Mouse (Mus musculus) embryo, embryonic 11.5 days (tissue): ENCODE measurements around the gene Akap6.

ENCODE experiments used
- DNase-seq: peaks from one replicate; pipeline ENCODE4 v3.0.0-alpha.2; 2012; ENCODE audit warnings: low read depth, low spot score

Gene Akap6

DNA sequence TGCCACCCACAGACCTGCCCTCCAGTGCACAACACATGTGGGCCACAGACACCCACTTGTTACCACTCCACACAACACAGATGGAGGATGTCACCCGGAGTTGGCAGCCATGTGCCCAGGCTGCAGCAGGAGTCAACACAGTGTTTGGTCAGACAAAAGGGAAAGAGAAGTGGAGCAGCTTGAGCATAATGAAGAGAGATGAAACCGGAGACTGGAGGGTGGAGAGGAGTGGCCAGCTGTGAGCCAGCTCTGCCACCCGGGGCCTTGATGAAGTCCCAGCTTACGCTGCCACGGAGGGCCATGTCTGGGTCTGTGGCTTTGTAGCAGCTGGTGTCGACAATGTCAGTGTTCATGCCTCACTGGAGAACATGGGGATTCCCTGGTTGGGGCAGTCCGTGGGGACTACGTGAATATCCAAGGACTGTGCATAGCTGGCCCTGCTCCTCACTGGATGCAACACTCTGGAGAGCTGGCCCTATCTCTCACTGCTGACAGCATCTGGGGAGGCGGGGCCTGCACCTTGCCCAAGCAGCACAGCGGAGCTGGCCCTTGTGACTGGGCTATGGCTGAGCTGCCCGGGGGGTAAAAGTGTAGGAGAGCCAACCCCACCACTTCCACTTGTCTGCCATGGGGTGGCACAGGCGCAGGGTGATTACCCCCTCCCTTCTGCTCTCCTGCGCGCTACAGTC is 148.8 kb downstream of the Akap6 start:
- DNase-seq = no peak

DNA sequence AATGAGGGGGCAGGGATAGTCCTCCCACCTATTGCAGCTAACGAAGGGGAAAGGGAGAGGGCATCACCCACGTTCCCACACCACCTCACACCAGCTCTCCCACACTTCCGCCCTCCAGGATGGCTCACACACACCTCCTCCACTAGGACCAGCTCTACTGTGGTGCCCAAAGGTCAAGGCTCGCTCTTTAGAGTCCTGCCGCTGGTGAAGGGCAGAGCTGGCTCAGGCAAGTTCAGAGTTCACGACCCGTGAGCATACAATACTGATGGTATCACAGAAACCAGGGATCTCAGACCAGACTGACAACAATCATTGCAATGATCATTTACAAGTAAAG is 149.3 kb downstream of the Akap6 start:
- no peak for DNase-seq

DNA sequence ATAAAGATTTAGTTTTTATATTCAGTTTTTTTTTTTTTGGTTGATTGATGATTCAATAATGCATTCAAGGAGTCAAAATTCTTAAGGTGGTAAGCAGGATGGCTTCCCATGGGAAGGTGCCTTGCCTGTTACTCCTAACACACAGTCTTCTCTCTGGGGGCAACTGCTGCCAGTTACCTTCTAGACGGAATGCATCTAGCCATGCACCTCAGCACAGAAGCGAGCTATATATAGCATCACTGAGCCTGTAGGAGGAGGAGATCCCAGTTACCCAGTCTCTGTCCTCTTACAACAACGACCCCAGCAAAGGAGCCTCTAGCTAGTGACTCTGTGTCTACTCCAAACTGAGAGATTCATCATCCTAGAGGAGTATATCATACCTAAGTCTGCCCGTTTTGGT is 150.1 kb downstream of the Akap6 start:
- no peak for DNase-seq

DNA sequence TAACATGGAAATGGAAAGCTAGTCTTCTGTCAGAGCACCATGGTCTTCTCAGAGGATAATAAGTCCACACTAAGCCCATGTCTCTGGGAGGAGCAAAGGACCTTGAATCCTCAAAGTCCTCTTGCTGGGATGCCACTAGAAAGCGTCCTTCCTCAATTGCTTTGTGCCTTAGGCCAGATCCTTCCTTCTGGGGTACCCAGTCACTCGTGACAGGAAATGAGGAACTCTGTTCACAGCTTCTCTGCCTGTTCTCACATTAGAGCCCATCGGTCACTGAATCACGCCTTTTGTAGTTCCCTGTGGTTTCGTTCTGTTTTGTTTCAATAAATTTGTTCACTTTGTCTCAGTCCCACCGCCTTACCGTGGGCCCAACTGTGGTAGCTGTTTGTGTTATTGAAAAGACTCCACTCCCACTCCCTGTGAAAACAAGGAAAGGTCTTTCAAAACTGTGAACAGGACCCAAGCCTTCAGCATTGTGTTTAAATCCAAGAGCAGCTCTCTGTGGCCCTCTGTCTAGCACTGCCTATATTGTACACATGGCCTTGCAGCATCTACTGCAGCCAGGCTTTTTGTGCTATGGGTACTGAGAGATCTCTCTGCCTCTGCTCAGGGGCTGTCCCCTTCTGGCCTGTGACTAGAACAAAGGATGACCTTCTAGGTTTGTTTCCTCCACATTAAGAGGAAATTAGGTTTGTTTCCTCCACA is 151.3 kb downstream of the Akap6 start:
- DNase-seq = no peak

DNA sequence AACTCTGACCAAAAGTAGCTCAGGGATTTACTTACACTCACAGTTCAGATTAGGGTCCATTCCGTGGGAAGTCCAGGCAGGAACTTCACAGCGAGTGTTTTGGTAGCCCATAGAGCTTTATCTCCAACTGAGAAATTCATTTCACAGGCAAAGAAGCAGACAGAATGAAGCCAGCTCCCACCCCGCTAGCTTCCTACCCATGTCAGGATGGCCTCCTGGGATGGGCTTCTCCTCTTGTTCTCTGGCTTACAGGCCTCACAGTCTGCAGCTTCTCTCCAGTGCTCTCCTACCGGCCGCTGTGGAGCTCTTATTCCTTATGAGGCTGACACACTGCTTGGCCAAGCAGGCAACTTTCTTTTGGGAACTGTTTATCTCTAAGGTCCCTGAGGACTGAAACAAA is 152.0 kb downstream of the Akap6 start:
- no peak for DNase-seq

DNA sequence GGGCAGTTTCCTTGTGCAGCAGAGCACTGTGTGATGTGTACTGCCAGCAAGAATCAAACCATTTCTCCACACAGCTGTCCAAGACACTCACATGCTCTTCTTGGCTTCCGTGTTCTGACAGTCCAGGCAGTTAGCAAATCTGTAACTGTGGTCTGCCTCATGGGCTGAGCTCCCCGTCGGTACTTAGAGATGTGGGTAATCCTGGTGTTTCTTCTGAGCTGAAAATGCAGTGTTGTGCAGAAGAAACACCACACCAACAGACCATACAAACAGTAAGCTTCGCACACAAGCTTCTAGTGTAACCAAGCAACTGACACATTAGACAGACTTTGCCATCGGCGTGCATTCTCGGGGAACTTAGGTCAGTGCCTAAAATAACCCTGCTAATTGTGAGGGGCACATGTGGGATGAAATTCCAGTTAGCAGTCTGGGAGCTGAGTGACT is 155.1 kb downstream of the Akap6 start:
- DNase-seq = no peak

DNA sequence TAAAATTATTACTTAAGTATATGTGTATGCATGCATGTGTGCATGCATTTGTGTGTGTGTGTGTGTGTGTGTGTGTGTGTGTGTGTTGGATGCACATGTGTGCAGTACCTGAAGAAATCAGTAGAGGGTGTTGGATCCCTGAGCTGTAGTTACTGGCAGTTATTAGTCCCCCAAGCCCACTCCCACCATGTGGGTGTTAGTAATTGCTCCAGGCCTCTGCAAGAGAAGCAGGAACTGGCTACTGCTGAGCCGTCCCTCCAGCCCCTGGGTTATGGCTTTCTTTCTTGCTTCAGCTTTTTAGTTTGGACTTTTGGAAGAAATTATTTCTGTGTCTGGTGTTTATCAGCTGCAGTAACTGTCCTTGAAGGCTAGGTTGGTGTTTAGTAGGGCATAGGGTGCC is 156.9 kb downstream of the Akap6 start:
- DNase-seq = no peak

DNA sequence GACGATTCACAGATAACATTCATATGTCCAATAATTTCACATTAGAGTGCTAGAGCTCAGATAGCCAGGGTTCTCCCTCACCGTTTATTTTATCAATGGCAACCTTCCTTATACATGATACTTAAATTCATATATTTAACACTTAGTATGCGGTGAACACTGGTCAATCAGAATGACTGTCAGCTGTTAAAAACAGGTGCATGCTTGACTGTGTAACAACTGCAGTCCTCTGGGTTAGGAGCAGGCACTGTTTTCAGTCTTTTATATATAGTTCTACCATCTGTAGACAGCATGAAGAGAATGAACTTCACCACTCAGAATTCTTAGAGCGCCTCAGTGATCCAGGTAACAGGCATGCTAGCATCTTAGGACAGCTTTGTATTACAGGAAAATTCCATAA is 158.1 kb downstream of the Akap6 start:
- no peak for DNase-seq

DNA sequence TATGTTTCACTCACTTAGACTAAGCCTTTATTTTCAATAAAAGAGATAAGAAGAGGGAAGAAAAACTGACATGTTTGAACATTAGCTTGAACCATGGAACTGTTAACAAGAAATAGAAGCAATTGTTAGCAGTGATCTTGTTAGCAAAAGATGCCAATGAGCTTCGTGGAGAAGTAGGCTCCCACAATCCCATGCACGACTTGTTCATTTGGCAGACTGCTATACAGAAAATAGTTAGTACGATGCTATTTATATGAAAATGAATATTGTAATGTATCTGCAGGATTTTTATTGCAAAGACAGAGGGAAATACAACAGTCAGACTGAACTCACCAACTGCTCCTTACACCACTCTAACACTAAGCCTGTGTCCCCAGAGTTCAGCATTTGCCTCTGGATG is 162.7 kb downstream of the Akap6 start:
- no peak for DNase-seq

DNA sequence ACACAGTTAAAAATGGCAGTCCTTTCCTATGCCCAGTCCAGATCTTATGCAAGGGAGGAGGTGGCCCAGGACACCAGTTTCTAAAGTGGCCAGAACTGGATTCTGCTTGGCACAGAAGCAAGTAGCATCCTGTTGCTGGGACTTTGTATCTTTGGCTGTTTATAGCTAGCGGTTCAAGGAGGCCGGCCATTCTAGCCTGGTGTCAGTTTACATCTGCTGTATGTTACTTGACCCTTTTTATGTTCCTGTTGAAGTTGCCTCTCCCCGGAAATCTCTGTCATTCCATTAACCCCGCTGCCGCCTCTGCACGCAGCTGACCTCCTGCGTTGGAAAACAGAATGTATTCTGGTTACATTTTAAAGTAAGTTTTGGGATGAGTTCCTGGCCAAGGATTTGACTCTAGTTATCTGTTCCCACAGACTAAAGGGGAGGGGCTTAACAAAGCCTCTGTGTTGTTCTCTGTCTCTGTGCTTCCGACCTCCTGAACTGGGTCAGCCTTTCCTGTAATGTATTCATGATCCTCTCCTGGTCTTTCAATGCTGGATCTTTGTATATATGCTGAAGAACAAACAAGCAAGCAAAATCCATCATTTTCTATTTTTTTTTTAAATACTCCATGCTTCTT is 168.9 kb downstream of the Akap6 start:
- peak; percentile 29 for DNase-seq

DNA sequence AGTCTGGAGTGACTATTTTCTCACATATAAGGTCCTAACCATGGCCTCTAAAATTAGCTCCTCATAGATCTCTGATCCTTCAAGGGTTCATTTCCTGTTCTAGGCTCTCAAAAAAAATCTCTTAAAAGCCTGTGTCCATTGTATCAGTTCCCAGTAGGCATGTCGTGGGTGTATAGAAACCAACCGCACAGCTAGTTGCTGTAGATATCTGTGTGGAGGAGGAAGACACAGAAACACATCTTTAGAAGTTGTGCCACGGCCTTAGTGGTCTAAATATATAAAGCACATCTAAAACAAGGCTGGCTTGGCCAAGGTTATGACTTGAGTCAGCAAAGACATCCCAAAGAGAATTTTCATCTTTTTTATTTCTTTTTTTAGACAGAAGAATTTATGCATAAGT is 172.4 kb downstream of the Akap6 start:
- DNase-seq = no peak

DNA sequence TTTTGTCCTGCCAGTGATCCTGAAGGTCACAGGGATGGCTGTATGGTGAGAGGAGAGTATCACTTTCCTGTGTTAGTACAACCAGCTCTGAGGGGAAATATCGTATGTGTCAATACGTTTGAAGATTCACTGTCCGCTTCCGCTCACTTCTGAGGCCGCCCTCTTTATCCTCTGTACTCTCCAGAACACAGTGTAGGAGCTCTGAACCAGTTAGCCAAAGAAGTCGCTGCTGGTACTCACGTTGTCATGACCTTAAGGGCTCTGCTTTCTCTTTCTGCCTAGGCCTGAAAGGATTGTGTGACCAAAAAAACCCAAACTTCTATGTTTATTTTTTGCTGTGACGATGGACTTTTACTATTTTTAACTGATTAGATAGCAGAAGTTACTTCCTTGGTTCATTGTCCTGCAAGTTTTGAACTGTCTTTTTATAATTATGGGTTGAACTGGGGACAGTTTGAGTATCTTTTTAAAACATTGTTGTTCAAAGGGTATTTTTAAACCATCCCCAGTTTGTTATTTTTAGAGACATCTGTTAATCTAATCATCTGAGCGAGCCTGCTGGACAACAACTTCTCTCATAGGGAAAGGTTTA is 175.2 kb downstream of the Akap6 start:
- DNase-seq = no peak

DNA sequence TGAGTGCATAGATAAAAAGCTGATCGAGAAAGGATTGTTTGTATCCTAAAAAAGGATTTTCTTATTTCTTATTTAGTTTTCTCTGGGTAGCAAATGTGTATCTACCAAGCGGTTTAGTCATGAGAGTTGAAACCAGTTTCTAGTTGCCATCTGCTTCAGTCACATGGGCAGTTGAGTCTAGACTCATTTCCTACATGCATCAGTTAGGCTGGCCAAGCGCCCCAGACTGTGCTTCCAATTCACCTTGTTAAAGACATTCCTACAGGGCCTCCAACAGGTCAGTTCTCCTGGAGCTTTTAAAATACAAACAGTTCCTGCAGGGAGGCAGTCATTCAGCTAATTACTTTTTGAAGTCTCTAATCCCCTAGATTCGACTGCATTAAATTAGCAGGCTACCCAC is 176.9 kb downstream of the Akap6 start:
- DNase-seq = no peak

DNA sequence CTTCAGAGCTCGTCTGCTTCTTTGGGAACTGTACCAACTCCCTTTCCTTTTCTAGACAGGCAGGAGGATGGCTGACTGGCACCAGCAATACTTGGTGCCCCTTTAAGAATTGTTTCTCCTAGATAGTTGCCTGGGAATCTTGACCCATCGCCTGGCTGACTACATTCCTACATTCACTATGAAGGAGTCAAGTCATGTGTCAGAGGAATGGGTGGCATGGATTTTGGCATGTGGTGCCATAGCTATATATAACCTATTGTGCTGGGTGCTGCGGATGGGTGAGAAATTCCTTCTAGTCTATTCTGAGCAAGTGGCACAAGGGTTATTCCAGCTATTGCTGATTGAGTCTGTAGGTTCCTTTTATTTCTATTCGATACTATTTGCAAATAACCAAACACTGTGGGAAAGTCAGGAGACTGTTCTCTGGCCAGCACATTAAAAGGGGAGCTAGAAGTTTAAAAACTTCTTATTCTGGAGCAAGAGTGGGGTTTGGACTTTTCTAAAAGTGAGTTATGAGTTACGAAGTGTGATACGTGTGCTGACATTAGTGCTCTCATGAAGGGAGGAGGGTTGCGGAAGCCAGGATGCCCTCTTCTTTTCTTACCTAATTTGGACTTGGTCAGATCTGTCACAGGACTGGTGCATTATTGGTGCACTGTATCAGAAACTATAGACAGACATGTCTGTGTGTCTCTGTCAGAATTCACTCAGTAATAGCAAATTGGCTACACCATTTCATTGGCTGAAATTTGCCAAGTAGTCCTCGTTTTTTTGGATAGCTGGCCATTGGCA is 178.0 kb downstream of the Akap6 start:
- no peak for DNase-seq

DNA sequence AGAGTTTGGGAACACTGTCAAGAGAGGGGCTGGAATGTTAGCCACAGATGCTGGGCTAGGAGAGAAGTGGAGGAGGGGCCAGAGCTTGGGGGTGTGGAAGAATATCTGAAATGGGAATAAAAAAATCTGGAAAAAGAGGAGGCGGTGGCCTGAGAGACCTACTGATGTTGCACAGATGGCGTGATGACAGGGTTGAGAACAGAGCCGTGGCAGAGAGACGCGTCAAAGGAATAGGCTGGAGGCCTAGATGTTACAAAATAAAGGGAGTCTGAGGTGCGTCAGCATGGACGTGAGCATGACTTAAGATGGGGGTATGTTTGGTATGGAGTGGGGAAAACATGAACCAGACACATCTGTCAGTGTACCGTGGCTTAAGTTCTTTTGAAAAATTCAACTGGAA is 180.1 kb downstream of the Akap6 start:
- DNase-seq = no peak

DNA sequence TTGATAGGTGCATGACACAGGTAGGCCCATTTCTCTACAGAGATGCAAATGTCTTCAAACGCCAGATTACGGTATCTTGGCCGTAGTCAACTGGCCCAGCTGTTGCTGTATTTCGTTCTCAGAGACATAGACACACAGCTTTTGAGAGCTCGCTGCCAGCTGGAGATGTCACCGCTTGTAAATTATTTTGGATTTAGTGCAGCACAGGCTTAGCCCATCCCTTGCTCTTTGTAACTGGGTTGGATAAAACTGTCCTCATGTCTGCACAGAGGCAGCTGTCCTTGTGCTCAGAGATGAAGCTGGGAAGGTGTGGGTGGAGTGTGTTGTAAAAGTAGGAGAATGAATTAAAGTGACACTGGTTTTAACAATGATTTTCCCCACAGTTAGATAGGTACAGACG is 193.3 kb downstream of the Akap6 start:
- DNase-seq = no peak

DNA sequence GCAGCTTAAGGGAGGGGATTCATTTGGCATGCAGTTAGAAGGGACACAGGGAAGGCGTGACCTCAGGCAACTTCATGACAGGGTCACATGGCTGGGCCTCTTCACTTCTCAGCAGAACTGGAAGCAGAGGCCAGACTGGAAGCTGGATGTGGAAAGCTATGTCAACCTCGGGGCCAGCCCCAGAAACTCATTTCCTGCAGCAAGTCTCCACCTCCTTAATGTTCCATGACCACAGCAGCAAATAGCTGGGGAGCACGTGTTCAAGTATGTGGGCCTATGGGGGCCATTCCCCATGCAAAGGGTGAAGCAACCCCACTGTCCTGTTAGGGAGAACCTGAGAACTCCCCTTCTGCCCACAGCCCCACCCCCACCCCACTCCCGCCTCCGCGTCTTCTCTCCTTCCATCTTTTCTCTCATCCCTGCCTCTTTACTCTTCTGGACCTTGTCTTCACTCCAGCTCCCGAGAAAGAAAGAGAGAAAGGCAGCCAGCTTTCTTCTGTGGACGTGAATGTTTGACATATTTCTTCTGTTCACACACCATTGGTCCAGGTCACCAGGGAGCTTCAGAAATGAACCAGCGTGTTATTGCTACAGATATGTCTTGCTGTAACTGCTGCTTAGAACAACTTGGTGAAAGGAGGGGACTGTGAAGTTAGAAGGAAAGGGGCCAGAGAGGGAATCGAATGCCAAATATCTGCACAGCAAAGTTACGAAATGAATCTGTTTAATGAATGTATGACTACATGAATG is 194.6 kb downstream of the Akap6 start:
- DNase-seq = no peak

DNA sequence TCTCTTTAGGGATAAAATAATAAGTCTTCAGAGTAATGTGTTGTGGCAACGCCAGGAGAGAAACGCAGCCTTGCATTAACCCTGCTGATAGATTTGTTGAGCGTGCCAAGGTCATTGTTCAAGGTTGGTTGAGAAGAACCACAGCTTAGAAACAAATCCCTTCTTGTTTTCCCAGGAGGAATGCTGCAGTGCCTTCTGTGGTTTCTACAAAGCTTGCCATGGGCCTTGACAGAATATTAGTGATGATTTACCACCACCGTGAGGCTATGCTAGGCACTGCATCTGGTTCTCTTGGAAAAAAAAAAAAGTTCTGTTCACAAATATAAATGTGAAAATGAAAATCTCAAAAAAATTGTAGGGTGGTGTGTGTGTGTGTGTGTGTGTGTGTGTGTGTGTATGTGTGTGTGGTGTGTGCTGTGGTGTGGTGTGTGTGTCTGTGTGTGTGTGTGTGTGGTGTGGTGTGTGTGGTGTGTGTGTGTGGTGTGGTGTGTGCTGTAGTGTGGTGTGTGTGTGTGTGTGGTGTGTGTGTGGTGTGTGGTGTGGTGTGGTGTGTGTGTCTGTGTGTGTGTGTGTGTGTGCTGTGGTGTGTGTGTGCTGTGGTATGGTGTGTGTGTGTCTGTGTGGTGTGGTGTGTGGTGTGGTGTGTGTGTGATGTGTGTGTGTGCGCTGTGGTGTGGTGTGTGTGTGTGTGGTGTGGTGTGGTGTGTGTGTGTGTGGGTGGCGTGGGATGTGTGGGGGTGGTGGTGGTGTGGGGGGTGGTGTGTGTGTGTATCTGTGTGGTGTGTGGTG is 196.7 kb downstream of the Akap6 start:
- peak; percentile 58 for DNase-seq

DNA sequence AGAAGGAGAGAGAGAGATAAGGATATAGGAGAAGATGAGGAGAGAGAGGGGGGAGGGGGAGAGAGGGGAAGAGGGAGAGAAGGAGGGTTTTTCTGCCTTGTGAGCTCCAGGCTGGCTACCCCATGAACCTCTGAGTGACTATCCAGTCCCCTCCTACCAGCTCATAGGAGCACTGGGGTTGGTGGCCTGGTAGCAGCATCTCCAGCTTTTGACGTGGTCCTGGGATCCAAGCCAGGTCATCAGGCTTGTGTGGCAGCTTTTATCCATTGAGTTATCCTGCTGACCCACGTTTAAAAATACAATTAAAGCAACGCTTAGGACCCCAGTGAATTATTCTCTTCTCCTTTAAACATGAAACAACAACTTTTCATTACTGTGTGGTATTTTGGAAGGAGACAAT is 197.6 kb downstream of the Akap6 start:
- DNase-seq = no peak

DNA sequence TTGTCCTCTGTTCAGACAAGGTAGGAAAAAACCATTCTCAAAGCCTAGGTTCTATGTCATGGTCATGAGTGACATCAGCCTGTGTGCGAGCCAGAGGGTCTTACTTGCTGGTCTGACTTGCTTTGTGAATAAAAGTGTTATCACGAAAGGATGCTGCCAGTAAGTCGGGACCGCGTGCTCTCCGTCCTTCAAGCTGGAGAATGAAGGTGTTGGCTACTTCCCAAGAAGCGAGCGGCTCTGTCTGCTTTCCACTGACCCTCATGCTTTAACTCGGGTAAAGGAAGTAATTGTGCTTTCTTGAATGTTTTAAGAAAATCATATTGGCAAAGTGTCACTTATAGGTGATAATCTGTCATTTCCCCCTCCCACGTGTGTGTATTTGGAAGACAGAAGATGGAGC is 198.9 kb downstream of the Akap6 start:
- DNase-seq = no peak

DNA sequence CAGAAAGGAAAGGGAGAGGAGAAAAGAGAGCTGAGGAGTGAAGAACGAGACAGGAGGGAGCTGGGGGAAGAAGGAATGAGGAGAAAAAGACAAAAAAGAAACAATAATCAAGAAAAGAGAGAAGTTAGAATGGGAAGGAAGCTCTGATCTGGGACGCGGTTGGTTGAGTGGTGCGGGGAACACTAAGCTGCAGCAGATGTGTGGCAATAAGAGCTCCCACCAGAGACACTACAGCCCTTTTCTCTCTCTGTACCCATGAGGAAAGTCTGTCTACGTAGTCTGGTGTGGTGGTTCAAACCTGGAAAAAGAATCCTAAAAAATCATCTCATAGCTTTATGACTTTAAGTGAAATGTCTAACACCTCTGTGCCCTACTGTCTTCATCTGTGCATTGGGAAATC is 204.9 kb downstream of the Akap6 start:
- DNase-seq = no peak
